Mouse (Mus musculus) hindbrain, embryonic 14.5 days (tissue): ENCODE data around the gene Dram2. TPM values are rescaled to one million over a fixed set of nuclear protein-coding genes. Genes with fewer than 3 reads are reported as not detected.

ENCODE experiments used
- ATAC-seq: fragments of 200-750 bp; cut with Nextera tagmentation; 2 replicates; pipeline ENCODE4 v1.8.0; 2017; ENCODE audit warnings: moderate number of reproducible peaks, mild to moderate bottlenecking, moderate TSS enrichment, moderate library complexity; ENCODE audit not compliant: low FRiP score
- DNase-seq: peaks from one replicate; pipeline ENCODE4 v3.0.0-alpha.2; 2015; ENCODE audit warnings: low spot score
- H3K27ac ChIP-seq: fragments of 300-500 bp; sonication (generic); 2 replicates; pipeline ENCODE4 v1.5.1; 2014; ENCODE audit warnings: mild to moderate bottlenecking, moderate library complexity
- H3K27me3 ChIP-seq: fragments of 300-500 bp; sonication (generic); 2 replicates; pipeline ENCODE4 v1.6.1; 2014; ENCODE audit warnings: mild to moderate bottlenecking, low read length, mixed read lengths; ENCODE audit not compliant: control insufficient read depth, insufficient read depth
- H3K36me3 ChIP-seq: fragments of 300-500 bp; sonication (generic); replicated peaks from 2 replicates; pipeline ENCODE4 v1.6.1; 2014; ENCODE audit not compliant: control insufficient read depth, insufficient read depth
- H3K4me1 ChIP-seq: fragments of 300-500 bp; sonication (generic); replicated peaks from 2 replicates; pipeline ENCODE4 v1.6.1; 2014; ENCODE audit warnings: antibody characterized with exemption, low read length, mixed read lengths; ENCODE audit not compliant: control insufficient read depth, insufficient read depth
- H3K4me2 ChIP-seq: fragments of 300-500 bp; sonication (generic); replicated peaks from 2 replicates; pipeline ENCODE4 v1.6.1; 2014; ENCODE audit warnings: mild to moderate bottlenecking, moderate library complexity
- H3K4me3 ChIP-seq: fragments of 300-500 bp; sonication (generic); replicated peaks from 2 replicates; pipeline ENCODE4 v1.5.1; 2014; ENCODE audit warnings: mild to moderate bottlenecking, low read length
- H3K9ac ChIP-seq: fragments of 300-500 bp; sonication (generic); 2 replicates; pipeline ENCODE4 v1.6.1; 2014
- H3K9me3 ChIP-seq: fragments of 300-500 bp; sonication (generic); 2 replicates; pipeline ENCODE4 v1.6.1; 2016; ENCODE audit warnings: low read length; ENCODE audit not compliant: control insufficient read depth
- WGBS: fragments of 180-500 bp; shearing (Covaris S2); extraction: QIAGEN DNeasy Blood & Tissue Kit; methylation state at CpG from one replicate; pipeline ENCODE4 v1.1.7; 2014; 5-methylcytosine and 5-hydroxymethylcytosine counted together
- polyA plus RNA-seq: library from polyadenylated mRNA; unstranded; fragments of >200 nt; fragmentation: Nextera tagmentation; extraction: Ambion mirVana; gene quantifications from 2 replicates; pipeline ENCODE4 v1.2.1, GENCODE M21; 2014

Dram2 gene
- polyA plus RNA-seq, 1 experiment from 2014 or later, result 72.5 TPM

GRCm38 (mm10) chr3:106544721-106545316 is 2.8 kb upstream of the Dram2 start:
- no peak for ATAC-seq

GRCm38 (mm10) chr3:106547924-106548539 is 434 bp downstream of the Dram2 start:
- H3K4me2 ChIP-seq, result peak overlapping the region; percentile 67
- H3K27me3 ChIP-seq, result no peaks in the 10 kb centered on the region
- no peak; the same call in 1 of the 2 replicates for ATAC-seq
- H3K27ac ChIP-seq, result peak overlapping the region; percentile 93
- no peak for DNase-seq
- no peaks in the 10 kb centered on the region for H3K9me3 ChIP-seq
- WGBS, result under 1% methylated on average over 27 of the region's 27 CpGs
- H3K9ac ChIP-seq, result peak overlapping the region; percentile 84
- H3K4me3 ChIP-seq, result peak overlapping the region; percentile 74
- peaks cover 25% of the 10 kb centered on the region for H3K4me1 ChIP-seq
- no peaks in the 10 kb centered on the region; the same call in 1 of the 2 replicates for H3K36me3 ChIP-seq

More at GRCm38 (mm10) chr3:106544721-106545316, 2.8 kb upstream of the Dram2 start:
- Histone ChIP-seq H3K9me3 (no peaks in the 10 kb centered on the region), H3K27ac (no peak overlapping the region), H3K4me3 (no peak overlapping the region), H3K9ac (no peak overlapping the region), H3K4me2 (no peak overlapping the region), H3K4me1 (peaks cover 21% of the 10 kb centered on the region), H3K36me3 (no peaks in the 10 kb centered on the region), H3K27me3 (no peaks in the 10 kb centered on the region)
- DNase-seq, result no peak
- 94% methylated on average over 8 of the region's 8 CpGs for WGBS

DNA sequence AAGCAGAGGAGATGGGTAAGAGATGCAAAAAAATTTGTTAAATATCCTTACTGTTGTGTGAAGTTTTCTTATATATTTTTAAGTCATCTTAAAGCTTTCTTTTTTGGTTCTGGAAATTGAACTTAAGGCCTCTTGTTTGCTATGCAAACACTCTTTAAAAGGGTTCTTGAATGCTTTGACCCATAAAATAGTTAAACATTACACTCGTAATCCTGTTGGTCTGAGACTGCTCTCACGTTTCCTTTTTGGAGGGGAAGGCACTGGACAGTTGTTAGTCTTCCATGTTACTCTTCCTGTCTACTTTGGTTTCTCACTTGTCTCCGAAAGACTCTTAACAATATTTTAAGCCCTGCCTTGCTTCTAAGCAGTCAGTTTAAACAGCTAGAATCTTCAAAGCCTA is 1.4 kb downstream of the Dram2 start:
- ATAC-seq (no peak), DNase-seq (no peak)
- Histone ChIP-seq H3K9me3 (no peaks in the 10 kb centered on the region), H3K27ac (no peak overlapping the region), H3K4me1 (peaks cover 25% of the 10 kb centered on the region), H3K36me3 (peaks cover 7% of the 10 kb centered on the region), H3K27me3 (no peaks in the 10 kb centered on the region), H3K9ac (peak overlapping the region; percentile 84), H3K4me2 (peak overlapping the region; percentile 67), H3K4me3 (peak overlapping the region; percentile 74)
- WGBS, result 47% methylated on average over 3 of the region's 3 CpGs

- Histone ChIP-seq H3K9me3 (no peaks in the 10 kb centered on the region), H3K27me3 (no peaks in the 10 kb centered on the region), H3K27ac (no peak overlapping the region), H3K4me1 (peaks cover 15% of the 10 kb centered on the region), H3K36me3 (peaks cover 42% of the 10 kb centered on the region), H3K4me3 (no peak overlapping the region), H3K9ac (no peak overlapping the region), H3K4me2 (no peak overlapping the region)
- no peak for DNase-seq
- 91% methylated on average over 5 of the region's 5 CpGs for WGBS
- ATAC-seq, result no peak
Measured at GRCm38 (mm10) chr3:106553411-106553810, 5.8 kb downstream of the Dram2 start.

- H3K4me1 ChIP-seq, result no peaks in the 10 kb centered on the region
- WGBS, result 92% methylated on average over 3 of the region's 3 CpGs
- no peak overlapping the region for H3K4me2 ChIP-seq
- H3K27me3 ChIP-seq, result no peaks in the 10 kb centered on the region
- H3K9ac ChIP-seq, result no peak overlapping the region
- no peak overlapping the region for H3K27ac ChIP-seq
- no peak for ATAC-seq
- no peaks in the 10 kb centered on the region for H3K9me3 ChIP-seq
- no peak overlapping the region for H3K4me3 ChIP-seq
- no peak for DNase-seq
- H3K36me3 ChIP-seq, result peaks cover 47% of the 10 kb centered on the region
Measured at GRCm38 (mm10) chr3:106555743-106556250, 8.2 kb downstream of the Dram2 start.

DNA sequence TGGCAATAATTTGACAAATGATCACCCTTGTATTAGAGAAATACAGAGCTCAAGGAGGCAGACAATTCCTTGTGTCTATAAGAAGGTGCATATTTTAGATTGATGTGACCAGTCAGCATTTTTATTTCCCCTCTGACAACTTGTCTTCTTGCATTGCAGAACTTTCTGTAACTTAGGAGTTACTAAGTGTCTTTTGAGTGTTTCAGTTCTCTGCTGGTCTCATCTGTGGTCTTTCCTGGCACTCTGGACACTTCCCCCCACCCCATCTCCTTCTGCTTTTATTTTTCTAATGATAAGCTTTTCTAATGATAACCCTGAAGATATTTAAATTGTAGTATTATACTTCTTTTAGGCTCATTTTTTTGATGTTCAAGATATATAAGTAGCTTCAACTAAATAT is 10.7 kb downstream of the Dram2 start:
- no peaks in the 10 kb centered on the region for H3K9me3 ChIP-seq
- no peaks in the 10 kb centered on the region for H3K27me3 ChIP-seq
- ATAC-seq (no peak), DNase-seq (no peak)
- H3K9ac ChIP-seq, result no peak overlapping the region
- H3K27ac ChIP-seq, result no peak overlapping the region
- no peak overlapping the region for H3K4me2 ChIP-seq
- H3K36me3 ChIP-seq, result peaks cover 50% of the 10 kb centered on the region
- H3K4me3 ChIP-seq, result no peak overlapping the region
- H3K4me1 ChIP-seq, result no peaks in the 10 kb centered on the region

GRCm38 (mm10) chr3:106565876-106566275 is 18.3 kb downstream of the Dram2 start:
- ATAC-seq (no peak), DNase-seq (no peak)
- Histone ChIP-seq H3K4me2 (no peak overlapping the region), H3K36me3 (peaks cover 32% of the 10 kb centered on the region), H3K27ac (no peak overlapping the region), H3K9ac (no peak overlapping the region), H3K4me3 (no peak overlapping the region), H3K27me3 (no peaks in the 10 kb centered on the region), H3K4me1 (no peaks in the 10 kb centered on the region), H3K9me3 (no peaks in the 10 kb centered on the region)
- WGBS, result 94% methylated on average over 3 of the region's 3 CpGs

- Histone ChIP-seq H3K4me2 (no peak overlapping the region), H3K4me3 (no peak overlapping the region), H3K9me3 (no peaks in the 10 kb centered on the region), H3K4me1 (no peaks in the 10 kb centered on the region), H3K27me3 (no peaks in the 10 kb centered on the region), H3K27ac (no peak overlapping the region), H3K9ac (no peak overlapping the region), H3K36me3 (peaks cover 19% of the 10 kb centered on the region)
- DNase-seq (no peak), ATAC-seq (no peak)
- 88% methylated on average over 3 of the region's 3 CpGs for WGBS
Measured at GRCm38 (mm10) chr3:106573191-106573590, 25.6 kb downstream of the Dram2 start.

GRCm38 (mm10) chr3:106579296-106579695 is 31.7 kb downstream of the Dram2 start:
- 97% methylated on average over 2 of the region's 2 CpGs for WGBS
- H3K4me3 ChIP-seq, result no peak overlapping the region
- no peak overlapping the region for H3K4me2 ChIP-seq
- H3K36me3 ChIP-seq, result no peaks in the 10 kb centered on the region
- H3K27me3 ChIP-seq, result no peaks in the 10 kb centered on the region
- no peaks in the 10 kb centered on the region for H3K4me1 ChIP-seq
- no peak for DNase-seq
- H3K27ac ChIP-seq, result no peak overlapping the region
- H3K9ac ChIP-seq, result no peak overlapping the region
- ATAC-seq, result no peak
- H3K9me3 ChIP-seq, result no peaks in the 10 kb centered on the region
